Mouse (Mus musculus) lung, embryonic 14.5 days (tissue): ENCODE measurements around the gene Nt5c1a. TPM values are rescaled to one million over a fixed set of nuclear protein-coding genes. Genes with fewer than 3 reads are reported as not detected.
A peak's percentile ranks its signal among the peaks of the same experiment; 100 is the strongest.
"Not testable (repeated sequence)": the region's sequence is repeated elsewhere in the genome, so short reads cannot be mapped to it uniquely, and the experiment has no call there.

Experiments
- ATAC-seq: fragments of 200-750 bp; cut with Nextera tagmentation; 2 replicates; pipeline ENCODE4 v1.8.0; 2017; ENCODE audit warnings: mild to moderate bottlenecking, moderate TSS enrichment, moderate library complexity; ENCODE audit not compliant: insufficient read depth
- DNase-seq: peaks from one replicate; pipeline ENCODE4 v3.0.0-alpha.2; 2015
- H3K27ac ChIP-seq: fragments of 300-500 bp; sonication (generic); 2 replicates; pipeline ENCODE4 v1.5.1; 2014; ENCODE audit warnings: low read depth, mild to moderate bottlenecking, moderate library complexity
- H3K27me3 ChIP-seq: fragments of 300-500 bp; sonication (generic); 2 replicates; pipeline ENCODE4 v1.6.1; 2014; ENCODE audit warnings: low read length, control low read depth; ENCODE audit not compliant: insufficient read depth
- H3K36me3 ChIP-seq: fragments of 300-500 bp; sonication (generic); 2 replicates; pipeline ENCODE4 v1.6.1; 2014; ENCODE audit warnings: control low read depth; ENCODE audit not compliant: insufficient read depth
- H3K4me1 ChIP-seq: fragments of 300-500 bp; sonication (generic); 2 replicates; pipeline ENCODE4 v1.6.1; 2014; ENCODE audit warnings: antibody characterized with exemption, control low read depth; ENCODE audit not compliant: insufficient read depth
- H3K4me2 ChIP-seq: fragments of 300-500 bp; sonication (generic); 2 replicates; pipeline ENCODE4 v1.6.1; 2014; ENCODE audit warnings: mild to moderate bottlenecking
- H3K4me3 ChIP-seq: fragments of 300-500 bp; sonication (generic); 2 replicates; pipeline ENCODE4 v1.5.1; 2014; ENCODE audit warnings: low read depth, low read length
- H3K9ac ChIP-seq: fragments of 300-500 bp; sonication (generic); 2 replicates; pipeline ENCODE4 v1.6.1; 2014
- H3K9me3 ChIP-seq: fragments of 300-500 bp; sonication (generic); 2 replicates; pipeline ENCODE4 v1.6.1; 2016; ENCODE audit warnings: low read depth, low read length, control low read depth
- CTCF ChIP-seq: IDR thresholded peaks from 2 replicates; pipeline ENCODE4 v1.5.1; 2016; ENCODE audit warnings: antibody characterized with exemption, low read depth
- WGBS: fragments of 180-500 bp; shearing (Covaris S2); extraction: QIAGEN DNeasy Blood & Tissue Kit; methylation state at CpG from one replicate; pipeline ENCODE4 v1.1.7; 2014; 5-methylcytosine and 5-hydroxymethylcytosine counted together
- polyA plus RNA-seq: library from polyadenylated mRNA; unstranded; fragments of >200 nt; fragmentation: Nextera tagmentation; extraction: Ambion mirVana; gene quantifications from 2 replicates; pipeline ENCODE4 v1.2.1, GENCODE M21; 2014

Gene Nt5c1a
- polyA plus RNA-seq: 0.20 TPM in 1 of 2 replicates, not detected in the other

GRCm38 (mm10) chr4:123201186-123202093, at the start of gene Nt5c1a:
Gene Nt5c1a, plus strand, starts transcription at chr4:123201504.
- Histone ChIP-seq H3K9ac (peak within 1 kb of the TSS; percentile 36), H3K4me1 (no peaks in the 10 kb centered on the region), H3K27ac (no peak within 1 kb of the TSS), H3K9me3 (no peaks in the 10 kb centered on the region), H3K4me2 (peak within 1 kb of the TSS; percentile 60), H3K27me3 (peaks cover 34% of the 10 kb centered on the region), H3K4me3 (peak within 1 kb of the TSS; percentile 35), H3K36me3 (no peaks in the 10 kb centered on the region)
- no peak for TF ChIP-seq CTCF
- peak; percentile 17 for DNase-seq
- WGBS: 2% methylated on average over 58 of the region's 58 CpGs
- peak; percentile 35; the same call in 1 of the 2 replicates for ATAC-seq

GRCm38 (mm10) chr4:123152003-123152402, 49.3 kb upstream of the Nt5c1a start:
- Histone ChIP-seq H3K27ac (no peak overlapping the region), H3K9me3 (no peaks in the 10 kb centered on the region), H3K4me2 (no peak overlapping the region), H3K36me3 (no peaks in the 10 kb centered on the region), H3K4me3 (no peak overlapping the region), H3K9ac (no peak overlapping the region), H3K27me3 (no peaks in the 10 kb centered on the region), H3K4me1 (no peaks in the 10 kb centered on the region)
- no peak for TF ChIP-seq CTCF
- 73% methylated on average over 4 of the region's 4 CpGs for WGBS
- ATAC-seq: no peak
- no peak for DNase-seq

- no peak for ATAC-seq
- no peak for DNase-seq
- WGBS: 36% methylated on average over 5 of the region's 5 CpGs
These were observed 48.3 kb upstream of the Nt5c1a start for GRCm38 (mm10) chr4:123152976-123153375.

GRCm38 (mm10) chr4:123155004-123155403, 46.3 kb upstream of the Nt5c1a start:
- peak; percentile 84 for DNase-seq

More at GRCm38 (mm10) chr4:123152976-123153375, 48.3 kb upstream of the Nt5c1a start:
- Histone ChIP-seq H3K9me3 (no peaks in the 10 kb centered on the region), H3K27me3 (no peaks in the 10 kb centered on the region), H3K4me2 (no peak overlapping the region), H3K36me3 (no peaks in the 10 kb centered on the region), H3K9ac (no peak overlapping the region), H3K4me1 (no peaks in the 10 kb centered on the region), H3K27ac (no peak overlapping the region), H3K4me3 (no peak overlapping the region)
- no peak for TF ChIP-seq CTCF

GRCm38 (mm10) chr4:123155427-123155826, 45.9 kb upstream of the Nt5c1a start:
- Histone ChIP-seq H3K9me3 (no peaks in the 10 kb centered on the region), H3K4me2 (no peak overlapping the region), H3K4me1 (no peaks in the 10 kb centered on the region), H3K36me3 (no peaks in the 10 kb centered on the region), H3K27me3 (no peaks in the 10 kb centered on the region), H3K27ac (no peak overlapping the region), H3K4me3 (no peak overlapping the region), H3K9ac (no peak overlapping the region)
- no peak for DNase-seq
- no peak for ATAC-seq
- WGBS: 56% methylated on average over 2 of the region's 2 CpGs
- no peak for TF ChIP-seq CTCF

More at GRCm38 (mm10) chr4:123155004-123155403, 46.3 kb upstream of the Nt5c1a start:
- Histone ChIP-seq H3K4me2 (no peak overlapping the region), H3K27me3 (no peaks in the 10 kb centered on the region), H3K4me3 (no peak overlapping the region), H3K27ac (no peak overlapping the region), H3K4me1 (no peaks in the 10 kb centered on the region), H3K36me3 (no peaks in the 10 kb centered on the region), H3K9ac (no peak overlapping the region), H3K9me3 (no peaks in the 10 kb centered on the region)
- ATAC-seq: no peak
- WGBS: 21% methylated on average over 4 of the region's 4 CpGs
- peak; percentile 63 for TF ChIP-seq CTCF

GRCm38 (mm10) chr4:123155840-123156239, 45.5 kb upstream of the Nt5c1a start:
- Histone ChIP-seq H3K9ac (no peak overlapping the region), H3K4me1 (no peaks in the 10 kb centered on the region), H3K36me3 (no peaks in the 10 kb centered on the region), H3K9me3 (no peaks in the 10 kb centered on the region), H3K4me3 (no peak overlapping the region), H3K4me2 (no peak overlapping the region), H3K27ac (no peak overlapping the region), H3K27me3 (no peaks in the 10 kb centered on the region)
- DNase-seq: no peak
- TF ChIP-seq CTCF: no peak
- ATAC-seq: no peak

- ATAC-seq (no peak), DNase-seq (no peak)
- no peak overlapping the region for H3K9ac ChIP-seq
- 67% methylated on average over 6 of the region's 6 CpGs for whole genome bisulfite sequencing
- no peak overlapping the region for H3K27ac ChIP-seq
- H3K9me3 ChIP-seq: no peaks in the 10 kb centered on the region
- no peak for TF ChIP-seq CTCF
- H3K36me3 ChIP-seq: no peaks in the 10 kb centered on the region
- H3K4me1 ChIP-seq: no peaks in the 10 kb centered on the region
- no peak overlapping the region for H3K4me3 ChIP-seq
- H3K27me3 ChIP-seq: no peaks in the 10 kb centered on the region
- no peak overlapping the region for H3K4me2 ChIP-seq
These were observed 40.7 kb upstream of the Nt5c1a start for GRCm38 (mm10) chr4:123160571-123160970.

GRCm38 (mm10) chr4:123161251-123161650, 40.1 kb upstream of the Nt5c1a start:
- not testable (repeated sequence) for H3K4me3 ChIP-seq, H3K27ac ChIP-seq, ATAC-seq, DNase-seq, H3K9ac ChIP-seq, H3K36me3 ChIP-seq, H3K4me2 ChIP-seq, H3K27me3 ChIP-seq, H3K9me3 ChIP-seq, H3K4me1 ChIP-seq
- WGBS: 80% methylated on average over 3 of the region's 3 CpGs
